Mouse (Mus musculus) lung, postnatal 0 days (tissue): ENCODE measurements at regions not wholly inside any gene's neighbourhood (a gene's known extent, or its start where the extent isn't known, plus 50 kb on each side); places are given as distances from the start of the nearest gene placed in this dataset.

Experiments used
- CTCF ChIP-seq: IDR thresholded peaks from 2 replicates; pipeline ENCODE4 v1.5.1; 2016; ENCODE audit warnings: antibody characterized with exemption, mild to moderate bottlenecking
- EP300 ChIP-seq: IDR thresholded peaks from 2 replicates; pipeline ENCODE4 v1.6.1; 2016; ENCODE audit warnings: antibody characterized with exemption, mild to moderate bottlenecking, control low read depth

DNA sequence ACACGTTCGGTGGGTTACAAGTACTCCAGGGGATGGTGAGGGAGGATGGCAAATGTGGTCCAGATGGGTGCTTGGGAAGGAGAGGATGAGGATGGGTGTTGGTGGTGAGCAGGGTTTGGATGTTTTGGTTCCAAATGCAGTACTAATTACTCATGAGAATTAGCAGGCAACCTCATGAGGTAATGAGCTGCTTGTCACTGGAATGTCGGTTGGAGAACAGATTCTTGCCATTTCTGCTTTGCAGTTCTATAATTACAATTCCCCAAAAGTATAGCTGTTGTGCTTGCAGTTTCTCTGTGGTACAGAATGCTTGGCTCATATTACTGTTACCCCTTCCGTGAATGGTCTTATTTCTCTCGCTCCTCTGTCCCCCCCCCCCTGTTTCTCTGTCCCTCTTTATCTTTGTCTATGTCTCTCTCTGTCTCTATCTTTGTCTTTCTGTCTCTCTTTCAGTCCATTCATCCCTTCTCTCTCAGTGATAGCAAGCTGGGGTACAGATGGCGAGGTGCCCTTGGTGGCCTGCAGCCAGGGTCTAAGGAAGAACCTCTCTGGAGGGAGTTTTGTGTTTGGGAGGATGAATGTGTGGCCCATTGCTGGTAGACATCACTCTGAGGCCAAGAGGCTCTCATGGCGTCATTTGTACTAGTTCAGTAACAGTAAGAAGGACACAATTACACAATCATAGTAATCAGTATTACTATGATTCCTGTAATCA lies 232.5 kb downstream of the Enc1 start:
- TF ChIP-seq CTCF, result no peak
- no peak for TF ChIP-seq EP300
